Mouse (Mus musculus) stomach, embryonic 14.5 days (tissue): ENCODE measurements around the gene Nell2. TPM values are rescaled to one million over a fixed set of nuclear protein-coding genes. Genes with fewer than 3 reads are reported as not detected.

Source experiments
- ATAC-seq: fragments of 200-750 bp; cut with Nextera tagmentation; 2 replicates; pipeline ENCODE4 v1.8.0; 2017; ENCODE audit warnings: low read depth, moderate TSS enrichment; ENCODE audit not compliant: insufficient number of reproducible peaks, insufficient read depth, low FRiP score
- H3K27ac ChIP-seq: fragments of 300-500 bp; sonication (generic); 2 replicates; pipeline ENCODE4 v1.5.1; 2014; ENCODE audit warnings: mild to moderate bottlenecking, low read length, moderate library complexity, mixed read lengths
- H3K27me3 ChIP-seq: fragments of 300-500 bp; sonication (generic); 2 replicates; pipeline ENCODE4 v1.6.1; 2014; ENCODE audit warnings: low read length, control low read depth, mixed read lengths; ENCODE audit not compliant: control insufficient read depth, insufficient read depth
- H3K36me3 ChIP-seq: fragments of 300-500 bp; sonication (generic); 2 replicates; pipeline ENCODE4 v1.6.1; 2014; ENCODE audit warnings: mild to moderate bottlenecking, control low read depth, low read length, moderate library complexity, mixed read lengths; ENCODE audit not compliant: control insufficient read depth, insufficient read depth
- H3K4me1 ChIP-seq: fragments of 300-500 bp; sonication (generic); 2 replicates; pipeline ENCODE4 v1.6.1; 2014; ENCODE audit warnings: low read length, control low read depth, mixed read lengths; ENCODE audit not compliant: control insufficient read depth, insufficient read depth
- H3K4me2 ChIP-seq: fragments of 300-500 bp; sonication (generic); replicated peaks from 2 replicates; pipeline ENCODE4 v1.6.1; 2014; ENCODE audit warnings: low read depth, low read length, control low read depth
- H3K4me3 ChIP-seq: fragments of 300-500 bp; sonication (generic); 2 replicates; pipeline ENCODE4 v1.5.1; 2014; ENCODE audit warnings: low read depth, low read length, control low read depth
- H3K9ac ChIP-seq: fragments of 300-500 bp; sonication (generic); replicated peaks from 2 replicates; pipeline ENCODE4 v1.6.1; 2014; ENCODE audit warnings: low read depth, mild to moderate bottlenecking, control low read depth, low read length, moderate library complexity, mixed read lengths
- H3K9me3 ChIP-seq: fragments of 300-500 bp; sonication (generic); 2 replicates; pipeline ENCODE4 v1.6.1; 2016; ENCODE audit warnings: low read depth, low read length, control low read depth; ENCODE audit not compliant: control insufficient read depth
- WGBS: fragments of 180-500 bp; shearing (Covaris S2); extraction: QIAGEN DNeasy Blood & Tissue Kit; methylation state at CpG from one replicate; pipeline ENCODE4 v1.1.7; 2014; 5-methylcytosine and 5-hydroxymethylcytosine counted together
- polyA plus RNA-seq: library from polyadenylated mRNA; unstranded; fragments of >200 nt; fragmentation: Nextera tagmentation; extraction: Ambion mirVana; gene quantifications from 2 replicates; pipeline ENCODE4 v1.2.1, GENCODE M21; 2014

Gene Nell2
- polyA plus RNA-seq, 1 experiment from 2014 or later = 21.6 TPM

- no peak overlapping the region for H3K4me2 ChIP-seq
- H3K9ac ChIP-seq = no peak overlapping the region
- ATAC-seq = no peak
- H3K4me1 ChIP-seq = no peaks in the 10 kb centered on the region
- H3K4me3 ChIP-seq = no peak overlapping the region
- H3K27me3 ChIP-seq = no peaks in the 10 kb centered on the region
- H3K36me3 ChIP-seq = no peaks in the 10 kb centered on the region
- H3K9me3 ChIP-seq = no peaks in the 10 kb centered on the region
- H3K27ac ChIP-seq = no peak overlapping the region
- 59% methylated on average over 5 of the region's 5 CpGs for WGBS
Observed at GRCm38 (mm10) chr15:95492201-95492600, 36.2 kb downstream of the Nell2 start.

DNA sequence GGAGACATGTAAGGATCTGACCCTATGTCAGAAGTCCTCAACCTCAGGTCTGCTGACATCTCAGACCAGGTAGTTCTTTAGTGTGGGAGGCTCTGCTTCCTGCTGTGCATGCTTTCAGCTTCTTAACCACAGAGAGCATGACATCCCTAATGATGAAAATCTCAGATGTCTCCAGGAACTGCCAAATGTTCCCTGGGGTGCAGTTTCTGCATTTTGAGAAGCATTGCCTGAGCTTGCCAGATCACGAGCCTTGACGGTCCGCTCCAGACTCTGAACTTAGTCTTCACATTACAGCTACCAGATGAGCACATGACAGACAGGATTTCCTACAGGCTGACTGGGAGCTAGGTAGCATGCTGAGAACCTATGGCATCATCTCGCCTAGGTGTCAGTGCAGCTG lies 39.2 kb downstream of the Nell2 start:
- Histone ChIP-seq H3K9me3 (no peaks in the 10 kb centered on the region), H3K4me3 (no peak overlapping the region), H3K36me3 (no peaks in the 10 kb centered on the region), H3K27ac (no peak overlapping the region), H3K4me2 (no peak overlapping the region), H3K4me1 (no peaks in the 10 kb centered on the region), H3K9ac (no peak overlapping the region), H3K27me3 (no peaks in the 10 kb centered on the region)
- no peak for ATAC-seq
- 77% methylated on average over 4 of the region's 4 CpGs for WGBS

- H3K27ac ChIP-seq = no peak overlapping the region
- no peak for ATAC-seq
- H3K9ac ChIP-seq = no peak overlapping the region
- H3K9me3 ChIP-seq = no peaks in the 10 kb centered on the region
- no peak overlapping the region for H3K4me2 ChIP-seq
- H3K36me3 ChIP-seq = no peaks in the 10 kb centered on the region
- H3K4me3 ChIP-seq = no peak overlapping the region
- H3K27me3 ChIP-seq = no peaks in the 10 kb centered on the region
- WGBS = 86% methylated on average over 5 of the region's 5 CpGs
- no peaks in the 10 kb centered on the region for H3K4me1 ChIP-seq
Observed at GRCm38 (mm10) chr15:95487961-95488360, 40.4 kb downstream of the Nell2 start.

GRCm38 (mm10) chr15:95482002-95482401 lies 46.4 kb downstream of the Nell2 start:
- Histone ChIP-seq H3K9ac (no peak overlapping the region), H3K27ac (no peak overlapping the region), H3K4me2 (no peak overlapping the region), H3K27me3 (no peaks in the 10 kb centered on the region), H3K36me3 (no peaks in the 10 kb centered on the region), H3K4me1 (0 out of 2 replicates have a peak, but pooled peaks cover 3% of the 10 kb centered on the region), H3K9me3 (no peaks in the 10 kb centered on the region), H3K4me3 (no peak overlapping the region)
- no peak for ATAC-seq
- 63% methylated on average over 9 of the region's 9 CpGs for WGBS

GRCm38 (mm10) chr15:95481585-95481984 lies 46.8 kb downstream of the Nell2 start:
- H3K4me1 ChIP-seq = 0 out of 2 replicates have a peak, but pooled peaks cover 3% of the 10 kb centered on the region
- 82% methylated on average over 4 of the region's 4 CpGs for WGBS
- H3K4me3 ChIP-seq = no peak overlapping the region
- no peak overlapping the region for H3K4me2 ChIP-seq
- H3K27ac ChIP-seq = no peak overlapping the region
- no peak overlapping the region for H3K9ac ChIP-seq
- H3K27me3 ChIP-seq = no peaks in the 10 kb centered on the region
- no peaks in the 10 kb centered on the region for H3K9me3 ChIP-seq
- ATAC-seq = no peak
- no peaks in the 10 kb centered on the region for H3K36me3 ChIP-seq

GRCm38 (mm10) chr15:95476440-95476839 lies 51.9 kb downstream of the Nell2 start:
- H3K27me3 ChIP-seq = no peaks in the 10 kb centered on the region
- no peak for ATAC-seq
- 0 out of 2 replicates have a peak, but pooled peaks cover 3% of the 10 kb centered on the region for H3K4me1 ChIP-seq
- no peak overlapping the region for H3K4me3 ChIP-seq
- H3K36me3 ChIP-seq = no peaks in the 10 kb centered on the region
- H3K4me2 ChIP-seq = no peak overlapping the region
- no peak overlapping the region for H3K9ac ChIP-seq
- no peak overlapping the region for H3K27ac ChIP-seq
- H3K9me3 ChIP-seq = no peaks in the 10 kb centered on the region
- 90% methylated on average over 3 of the region's 3 CpGs for WGBS

- ATAC-seq = no peak
- no peak overlapping the region for H3K27ac ChIP-seq
- 81% methylated on average over 6 of the region's 6 CpGs for WGBS
- no peaks in the 10 kb centered on the region for H3K27me3 ChIP-seq
- no peaks in the 10 kb centered on the region for H3K36me3 ChIP-seq
- no peak overlapping the region for H3K9ac ChIP-seq
- H3K4me2 ChIP-seq = no peak overlapping the region
- H3K9me3 ChIP-seq = no peaks in the 10 kb centered on the region
- H3K4me3 ChIP-seq = no peak overlapping the region
- H3K4me1 ChIP-seq = no peaks in the 10 kb centered on the region
Observed at GRCm38 (mm10) chr15:95473976-95474375, 54.4 kb downstream of the Nell2 start.

GRCm38 (mm10) chr15:95467195-95467594 lies 61.2 kb downstream of the Nell2 start:
- no peak overlapping the region for H3K27ac ChIP-seq
- H3K9ac ChIP-seq = no peak overlapping the region
- H3K27me3 ChIP-seq = no peaks in the 10 kb centered on the region
- H3K9me3 ChIP-seq = no peaks in the 10 kb centered on the region
- H3K4me2 ChIP-seq = no peak overlapping the region
- WGBS = 34% methylated on average over 6 of the region's 6 CpGs
- no peaks in the 10 kb centered on the region for H3K36me3 ChIP-seq
- no peaks in the 10 kb centered on the region for H3K4me1 ChIP-seq
- no peak for ATAC-seq
- no peak overlapping the region for H3K4me3 ChIP-seq

DNA sequence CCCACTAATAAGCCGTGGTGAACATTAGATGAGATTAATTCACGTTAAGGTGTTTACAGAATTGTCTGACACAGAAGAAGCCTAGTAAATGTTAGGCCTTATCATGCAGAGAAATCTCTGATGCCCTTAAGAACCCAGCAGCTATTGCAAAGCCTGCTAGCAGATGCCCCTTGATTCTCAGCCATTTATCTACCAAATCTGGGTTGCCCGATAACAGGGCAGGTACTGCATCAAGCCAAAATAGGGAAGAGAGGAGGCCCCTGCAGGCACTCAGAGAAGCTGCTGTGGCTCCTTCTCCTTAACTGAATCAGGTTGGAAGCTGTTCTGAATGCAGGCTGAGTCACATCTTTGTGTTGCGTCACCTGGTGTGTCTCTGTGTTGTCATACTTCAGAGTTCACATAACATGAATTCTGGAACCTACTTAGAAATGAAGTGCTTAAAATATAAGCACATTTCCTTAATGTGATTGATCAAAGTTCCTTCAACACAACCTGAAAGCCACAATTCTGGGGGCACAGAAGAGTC lies 68.3 kb downstream of the Nell2 start:
- Histone ChIP-seq H3K27me3 (no peaks in the 10 kb centered on the region), H3K4me2 (no peak overlapping the region), H3K36me3 (no peaks in the 10 kb centered on the region), H3K4me3 (no peak overlapping the region), H3K9me3 (no peaks in the 10 kb centered on the region), H3K4me1 (no peaks in the 10 kb centered on the region), H3K9ac (no peak overlapping the region), H3K27ac (no peak overlapping the region)
- ATAC-seq = no peak
- WGBS = 67% methylated on average over 4 of the region's 4 CpGs
